Mouse (Mus musculus): Measurements from ENCODE around the gene Hecw2.

GRCm38 (mm10) chr1:53766112-53766511 lies 428.9 kb downstream of the Hecw2 start:
- TF ChIP-seq CTCF (IDR thresholded peaks at IDR 0.05; ENCODE audit: control insufficient read depth, insufficient read depth, low read length) = no peak
- TF ChIP-seq POLR2A (IDR thresholded peaks at IDR 0.05; ENCODE audit: borderline replicate concordance, control insufficient read depth, low read depth, low read length) = no peak
